Mouse (Mus musculus): Measurements from ENCODE around the gene Bcorl1.

The Bcorl1 gene

DNA sequence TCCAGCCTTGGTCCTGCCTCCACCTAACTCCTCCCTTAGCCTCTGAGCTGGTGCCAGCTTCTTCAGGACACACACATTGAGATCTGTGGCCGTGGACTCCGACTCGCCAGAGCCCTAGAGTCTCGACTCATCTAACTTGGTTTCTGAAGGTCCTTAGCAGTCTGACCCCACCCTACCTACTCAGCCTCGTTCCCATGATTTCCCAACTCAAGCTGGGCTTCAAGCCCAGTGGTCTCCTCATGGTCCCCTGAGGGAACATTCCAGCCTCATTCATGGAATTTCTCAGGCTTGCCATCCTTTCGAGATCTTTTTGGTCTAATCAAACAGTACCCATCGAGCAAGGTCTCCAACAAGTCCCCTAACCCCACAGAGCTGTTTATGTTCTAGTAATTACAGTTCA lies 100.8 kb downstream of the Bcorl1 start:
- DNase-seq (ENCODE audit: low spot score): no peak

DNA sequence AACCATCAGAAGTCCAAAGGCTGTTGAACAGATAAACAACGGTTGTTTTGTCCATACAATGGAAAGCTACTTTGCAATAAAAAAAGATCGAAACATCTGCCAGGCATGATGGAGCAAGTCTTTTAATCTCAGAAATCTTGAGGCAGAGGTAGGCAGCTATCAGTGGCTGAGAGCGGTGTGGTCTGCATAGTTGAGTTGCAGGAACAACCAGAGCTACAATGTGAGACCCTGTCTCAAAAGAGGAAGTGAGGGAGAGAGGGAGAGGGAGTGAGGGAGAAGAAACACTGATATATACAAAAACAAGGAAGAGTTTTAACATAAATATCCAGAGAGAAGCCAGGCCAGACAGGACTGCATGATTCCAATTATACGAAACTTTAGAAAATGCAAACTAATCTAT lies 103.5 kb downstream of the Bcorl1 start:
- no peak for DNase-seq (ENCODE audit: low spot score)

- peak; percentile 40 for DNase-seq (ENCODE audit: low spot score)
Measured at GRCm38 (mm10) chrX:48449646-48450045, 108.5 kb downstream of the Bcorl1 start.

DNA sequence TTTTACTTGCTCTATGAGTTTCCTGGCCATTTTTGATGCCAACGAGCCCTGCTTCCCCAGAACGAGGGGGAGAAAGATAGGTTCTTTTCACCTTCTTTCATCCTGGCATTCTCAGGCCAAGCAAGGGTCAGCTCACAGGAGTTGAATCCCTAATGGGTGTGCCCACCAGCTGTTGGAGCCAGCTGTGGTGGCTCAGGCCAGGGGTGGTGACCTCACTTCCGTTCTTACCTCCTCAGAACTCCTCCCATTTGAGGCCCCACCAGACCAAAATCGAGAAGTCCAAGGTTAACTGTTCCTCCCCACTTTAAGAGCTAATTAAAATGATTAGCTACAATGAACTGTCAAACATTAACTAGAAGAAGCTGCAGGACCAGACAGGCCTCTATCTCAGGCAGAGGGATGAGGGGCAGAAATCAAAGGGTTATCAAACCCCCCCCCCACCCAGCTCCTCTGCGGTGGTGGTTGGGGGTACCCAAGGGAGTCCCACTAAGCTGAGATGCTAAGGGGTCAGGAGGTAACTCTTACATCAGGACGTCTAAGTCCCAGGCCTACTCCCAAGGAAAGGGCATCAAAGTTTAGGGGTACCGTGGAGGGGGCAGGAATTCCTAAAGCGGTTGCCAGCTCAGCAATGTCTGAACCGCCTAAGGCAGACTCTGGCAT lies 111.2 kb downstream of the Bcorl1 start:
- no peak for DNase-seq (ENCODE audit: low spot score)

- no peak for DNase-seq (ENCODE audit: low spot score)
Measured at GRCm38 (mm10) chrX:48452931-48453673, 111.9 kb downstream of the Bcorl1 start.

- peak; percentile 78 for DNase-seq (ENCODE audit: low spot score)
Measured at GRCm38 (mm10) chrX:48453736-48454494, 112.8 kb downstream of the Bcorl1 start.

DNA sequence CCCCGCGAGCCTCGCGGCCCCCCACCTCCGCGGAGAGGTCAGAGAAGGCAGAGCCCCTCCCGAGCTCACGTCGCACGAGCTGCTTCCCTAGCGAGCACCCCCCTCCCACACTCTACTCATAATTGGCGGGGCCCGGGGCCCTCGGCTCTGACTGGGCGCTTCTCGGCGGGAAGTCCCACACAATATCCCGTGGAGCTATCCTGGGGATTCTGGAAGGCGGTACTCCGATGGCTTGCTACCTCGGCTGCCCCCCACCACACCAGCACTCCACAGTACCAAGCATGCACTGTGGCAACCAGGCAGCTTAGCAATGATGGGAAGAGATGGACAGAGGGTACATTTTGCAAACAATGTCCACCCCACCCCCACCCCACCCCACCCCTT lies 113.3 kb downstream of the Bcorl1 start:
- no peak for DNase-seq (ENCODE audit: low spot score)

GRCm38 (mm10) chrX:48455018-48455417 lies 113.9 kb downstream of the Bcorl1 start:
- DNase-seq (ENCODE audit: low spot score): no peak

DNA sequence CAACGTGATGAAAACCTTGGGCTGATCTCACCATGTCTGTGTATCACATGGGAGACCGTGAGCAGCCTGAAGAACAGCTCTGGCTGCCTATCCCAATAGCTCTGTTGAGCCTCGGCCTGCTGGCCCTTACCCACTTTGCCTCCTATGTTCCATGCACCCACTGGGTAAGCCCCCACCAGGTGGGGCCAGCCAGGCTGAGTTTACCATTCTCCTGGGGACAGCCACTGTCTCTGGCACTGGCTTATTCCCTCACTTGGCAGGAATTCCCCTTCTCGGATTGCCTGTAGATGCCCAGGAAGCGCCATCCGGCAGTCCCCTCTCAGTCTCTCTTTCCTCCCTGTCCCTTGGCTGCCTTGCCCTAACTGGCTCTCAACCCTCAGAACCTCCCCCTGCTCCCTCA lies 115.8 kb downstream of the Bcorl1 start:
- no peak for DNase-seq (ENCODE audit: low spot score)

Measured in ovary, adult 18-20 months (tissue).